Mouse (Mus musculus) brain, embryonic 14.5 days (tissue): ENCODE measurements around the gene Nags.

Source experiments
- CTCF ChIP-seq: fragments of 200-500 bp; IDR thresholded peaks from 2 replicates; pipeline ENCODE4 v1.5.1; 2012; ENCODE audit warnings: inconsistent platforms, mild to moderate bottlenecking, moderate library complexity, borderline replicate concordance; ENCODE audit not compliant: insufficient read depth, insufficient read length; ENCODE audit errors: extremely low read depth
- POLR2A ChIP-seq: fragments of 200-500 bp; IDR thresholded peaks from 2 replicates; pipeline ENCODE4 v1.6.1; 2012; ENCODE audit warnings: mild to moderate bottlenecking, inconsistent platforms, borderline replicate concordance; ENCODE audit not compliant: poor library complexity, insufficient read depth, insufficient read length, severe bottlenecking; ENCODE audit errors: extremely low read depth

GRCm38 (mm10) chr11:102096446-102096845 is 48.9 kb upstream of the Nags start:
- no peak for TF ChIP-seq CTCF
- no peak for TF ChIP-seq POLR2A
